Mouse (Mus musculus): ENCODE measurements around the gene Ak9. TPM values are rescaled to one million over a fixed set of nuclear protein-coding genes. Genes with fewer than 3 reads are reported as not detected.

Gene Ak9
- total and polyA plus RNA-seq, 3 experiments = not detected

Other genes starting within 250 kb of the Ak9 start
- gene Gpr6, start 231.7 kb upstream of the Ak9 start, total RNA-seq (2021) = not detected
- gene Gpr6, start 231.7 kb upstream of the Ak9 start, polyA plus RNA-seq (2012; rRNA removed) = not detected in 2 replicates
- gene Fig4, start 720 bp upstream of the Ak9 start, total RNA-seq (2021) = 10 to 100 TPM; 18.7 to 19.7 TPM
- gene Fig4, start 720 bp upstream of the Ak9 start, polyA plus RNA-seq (2012; rRNA removed) = 6.3 and 6.4 TPM in 2 replicates
- gene Zbtb24, start 146.4 kb downstream of the Ak9 start, total RNA-seq (2021) = 10 to 100 TPM; 15.3 to 21.0 TPM
- 13.5 and 15.5 TPM in 2 replicates for gene Zbtb24, start 146.4 kb downstream of the Ak9 start, polyA plus RNA-seq (2012; rRNA removed)
- 10 to 100 TPM in 1 of 2 experiments, 1 to 10 TPM in 1; 6.2 to 11.1 TPM for gene Mical1, start 172.3 kb downstream of the Ak9 start, total RNA-seq (2021)
- 10.4 and 13.3 TPM in 2 replicates for gene Mical1, start 172.3 kb downstream of the Ak9 start, polyA plus RNA-seq (2012; rRNA removed)
- gene Smpd2, start 186.4 kb downstream of the Ak9 start, total RNA-seq (2021) = 10 to 100 TPM; 20.2 to 29.4 TPM
- 49.1 and 66.3 TPM in 2 replicates for gene Smpd2, start 186.4 kb downstream of the Ak9 start, polyA plus RNA-seq (2012; rRNA removed)
- under 1 TPM; 0.46 to 0.73 TPM for gene Ppil6, start 186.5 kb downstream of the Ak9 start, total RNA-seq (2021)
- 0.55 and 0.62 TPM in 2 replicates for gene Ppil6, start 186.5 kb downstream of the Ak9 start, polyA plus RNA-seq (2012; rRNA removed)
- 100 to 1,000 TPM; 205 to 282 TPM for gene Cd164, start 215.4 kb downstream of the Ak9 start, total RNA-seq (2021)
- 124 and 127 TPM in 2 replicates for gene Cd164, start 215.4 kb downstream of the Ak9 start, polyA plus RNA-seq (2012; rRNA removed)

Data from adrenal gland, adult 2 months (tissue).